ENCODE assay signal across 11 mouse cellular contexts in the genomic region with DNA sequence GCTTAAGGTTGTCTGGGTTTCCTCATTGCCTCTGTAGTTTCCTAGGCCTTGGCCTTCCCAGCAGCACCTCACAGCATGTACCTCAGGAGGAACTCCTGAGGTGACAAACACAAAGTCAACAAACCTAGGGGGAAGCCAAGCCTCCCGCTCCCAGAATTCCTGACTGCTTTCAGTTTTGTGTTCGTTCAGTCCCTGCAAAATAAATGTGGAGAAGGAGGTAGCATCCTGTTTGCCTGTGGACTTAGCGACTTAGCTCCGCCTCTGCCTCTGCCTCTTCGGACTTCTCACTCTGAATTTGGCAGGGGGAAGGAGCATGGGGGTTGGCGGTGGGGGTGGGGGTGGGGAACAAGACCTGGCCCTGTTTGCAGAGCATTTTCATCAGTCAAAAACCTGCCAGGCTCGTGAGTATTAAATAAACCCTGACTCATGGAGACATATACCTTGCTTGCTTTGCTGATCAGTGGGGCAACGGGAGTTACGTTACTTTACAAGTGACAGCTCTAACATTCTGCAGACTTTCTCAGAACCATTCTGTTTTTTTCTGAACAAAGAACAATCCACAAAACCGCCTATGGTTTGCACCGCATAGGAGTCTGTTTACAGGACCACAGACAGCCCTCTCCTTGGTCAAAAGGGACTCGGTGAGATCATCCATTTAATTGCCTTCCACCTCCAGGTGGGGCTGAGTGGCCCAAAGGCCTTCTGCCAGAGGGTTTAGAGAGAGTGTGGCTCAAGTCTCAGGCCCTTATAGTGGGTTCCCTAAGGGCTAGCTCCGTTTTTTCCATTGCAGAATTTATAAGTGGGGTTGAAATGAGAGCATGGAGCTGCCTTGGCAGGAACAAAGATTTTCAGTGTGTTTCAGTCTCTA. TPM values are rescaled to one million over a fixed set of nuclear protein-coding genes. Genes with fewer than 3 reads are reported as not detected.
DNase-seq lines count a peak whose midpoint lies in the region; ATAC-seq and TF ChIP-seq lines count a peak whose summit lies in the region.
"Had no signal": no experiment of that assay in that cellular context is flagged by ENCODE, and none has a peak within 500 bp of the region (broad histone marks: within the 10 kb centered on the region; RNA-seq: fewer than 3 reads in every experiment).

No protein-coding gene starts in this region.

- H3K4me1 ChIP-seq in lung, embryonic 14.5 days (ENCODE audit: insufficient read depth): no peaks in the 10 kb centered on the region
- H3K4me1 ChIP-seq in forebrain, embryonic 12.5 days: peaks cover 58% of the 10 kb centered on the region
- H3K4me1 ChIP-seq in limb, embryonic 14.5 days (ENCODE audit: control insufficient read depth, insufficient read depth, low read length): peaks cover 53% of the 10 kb centered on the region
- peaks cover 12% of the 10 kb centered on the region; the same call in 1 of the 2 replicates for H3K4me1 ChIP-seq in stomach, embryonic 15.5 days

- H3K4me2 ChIP-seq in lung, embryonic 14.5 days: peak overlapping the region; percentile 42
- H3K4me2 ChIP-seq in forebrain, embryonic 12.5 days: no peak overlapping the region
- peak overlapping the region; percentile 22 for H3K4me2 ChIP-seq in limb, embryonic 14.5 days (replicated peaks; ENCODE audit: low read depth, low read length, severe bottlenecking)
- peak overlapping the region; percentile 36 for H3K4me2 ChIP-seq in stomach, embryonic 15.5 days

- no peak for TF ChIP-seq CTCF in lung, embryonic 14.5 days (IDR thresholded peaks at IDR 0.05; ENCODE audit: low read depth)

- intact Hi-C loops in left cerebral cortex, postnatal 10 days (cut with DNase I): no loop called here

- H3K27me3 ChIP-seq in lung, embryonic 14.5 days (ENCODE audit: insufficient read depth, low read length): 0 out of 2 replicates have a peak, but pooled peaks cover 4% of the 10 kb centered on the region
- peaks cover 37% of the 10 kb centered on the region for H3K27me3 ChIP-seq in forebrain, embryonic 12.5 days
- no peaks in the 10 kb centered on the region for H3K27me3 ChIP-seq in limb, embryonic 14.5 days (ENCODE audit: control insufficient read depth, insufficient read depth, low read length)
- no peaks in the 10 kb centered on the region for H3K27me3 ChIP-seq in stomach, embryonic 15.5 days (replicated peaks)
- H3K27me3 ChIP-seq: Patski had no signal

- no peaks in the 10 kb centered on the region for H3K9me3 ChIP-seq in lung, embryonic 14.5 days (ENCODE audit: low read depth, low read length)
- no peaks in the 10 kb centered on the region for H3K9me3 ChIP-seq in forebrain, embryonic 12.5 days
- no peaks in the 10 kb centered on the region for H3K9me3 ChIP-seq in limb, embryonic 14.5 days (ENCODE audit: control insufficient read depth, low read length)
- H3K9me3 ChIP-seq in stomach, embryonic 15.5 days: no peaks in the 10 kb centered on the region

- H3K27ac ChIP-seq in lung, embryonic 14.5 days (ENCODE audit: low read depth): peak overlapping the region; percentile 73
- H3K27ac ChIP-seq in forebrain, embryonic 12.5 days: peak overlapping the region; percentile 91
- peak overlapping the region; percentile 87 for H3K27ac ChIP-seq in limb, embryonic 14.5 days (replicated peaks; ENCODE audit: low read depth, low read length)
- H3K27ac ChIP-seq in stomach, embryonic 15.5 days: peak overlapping the region; percentile 85

- TF ChIP-seq POLR2A in limb, embryonic 14.5 days (IDR thresholded peaks at IDR 0.05; ENCODE audit: borderline replicate concordance, extremely low read depth, insufficient read depth, insufficient read length): no peak

- ATAC-seq in lung, embryonic 14.5 days (ENCODE audit: insufficient read depth): peak; percentile 76; the same call in 1 of the 2 replicates
- ATAC-seq in forebrain, embryonic 12.5 days (ENCODE audit: low FRiP score): no peak
- ATAC-seq in limb, embryonic 14.5 days (ENCODE audit: low FRiP score, low read depth): peak; percentile 89
- peak; percentile 72 for ATAC-seq in stomach, embryonic 15.5 days (ENCODE audit: insufficient read depth, low FRiP score, low read depth)
- ATAC-seq: Patski had no signal

- 11% methylated on average over 13 of the region's 13 CpGs for WGBS in lung, embryonic 14.5 days
- WGBS in forebrain, embryonic 12.5 days: 11% methylated on average over 13 of the region's 13 CpGs
- 8% methylated on average over 13 of the region's 13 CpGs for WGBS in limb, embryonic 14.5 days
- WGBS in stomach, embryonic 15.5 days: 7% methylated on average over 13 of the region's 13 CpGs

- H3K9ac ChIP-seq in lung, embryonic 14.5 days: no peak overlapping the region
- H3K9ac ChIP-seq in forebrain, embryonic 12.5 days: no peak overlapping the region
- no peak overlapping the region; the same call in 1 of the 2 replicates for H3K9ac ChIP-seq in limb, embryonic 14.5 days (ENCODE audit: low read depth, low read length, severe bottlenecking)
- no peak overlapping the region for H3K9ac ChIP-seq in stomach, embryonic 15.5 days

- peak; percentile 38 for DNase-seq in lung, embryonic 14.5 days
- no peak for DNase-seq in lung, postnatal 14 days
- peak; percentile 86 for DNase-seq in limb, embryonic 14.5 days (ENCODE audit: low spot score)
- no peak for DNase-seq in urinary bladder, postnatal 14 days (ENCODE audit: low spot score)
- no peak for DNase-seq in kidney, postnatal 25 days
- DNase-seq in left cerebral cortex, postnatal 10 days (ENCODE audit: extremely low spot score in 1 of 2, low spot score in 2 of 2): no peak
- DNase-seq: gastrocnemius, postnatal 25 days had no signal

- H3K4me3 ChIP-seq in lung, embryonic 14.5 days (ENCODE audit: low read depth, low read length): no peak overlapping the region
- no peak overlapping the region for H3K4me3 ChIP-seq in forebrain, embryonic 12.5 days (replicated peaks)
- H3K4me3 ChIP-seq in limb, embryonic 14.5 days (replicated peaks; ENCODE audit: low read length): no peak overlapping the region
- no peak overlapping the region for H3K4me3 ChIP-seq in stomach, embryonic 15.5 days (replicated peaks)
- H3K4me3 ChIP-seq: myocyte had no signal

- no peaks in the 10 kb centered on the region for H3K36me3 ChIP-seq in lung, embryonic 14.5 days (ENCODE audit: insufficient read depth)
- no peaks in the 10 kb centered on the region for H3K36me3 ChIP-seq in forebrain, embryonic 12.5 days (replicated peaks)
- no peaks in the 10 kb centered on the region for H3K36me3 ChIP-seq in limb, embryonic 14.5 days (ENCODE audit: control insufficient read depth, insufficient read depth, low read length)
- no peaks in the 10 kb centered on the region for H3K36me3 ChIP-seq in stomach, embryonic 15.5 days

RNA-seq across cellular contexts. Expression of a gene that starts 15.7 kb away (rescaled TPM):
- polyA plus RNA-seq in lung, embryonic 14.5 days (2014; fragmentation: Nextera tagmentation; extraction: Ambion mirVana): 5.2 and 5.4 TPM in 2 replicates
- polyA plus RNA-seq in forebrain, embryonic 12.5 days (2016; fragmentation: Nextera tagmentation; extraction: Ambion mirVana): 23.4 and 23.7 TPM in 2 replicates
- 83.7 and 98.3 TPM in 2 replicates for polyA plus RNA-seq in limb, embryonic 14.5 days (2012; rRNA removed)
- polyA plus RNA-seq in limb, embryonic 14.5 days (2014; fragmentation: Nextera tagmentation; extraction: Ambion mirVana): 39.6 and 40.9 TPM in 2 replicates
- 10.2 and 10.4 TPM in 2 replicates for polyA plus RNA-seq in stomach, embryonic 15.5 days (2015; fragmentation: Nextera tagmentation; extraction: Ambion mirVana)
- 10 to 100 TPM in 1 of 2 experiments, 1 to 10 TPM in 1; 7.8 to 10.5 TPM for total RNA-seq in left cerebral cortex, postnatal 10 days (2021)

Comparison
In these comparisons a context has a peak if more than half of its experiments do, and no peak if none do; other contexts are left out.
1. DNase-seq: peak in lung, embryonic 14.5 days (single experiment) and limb, embryonic 14.5 days (single experiment); none in lung, postnatal 14 days (single experiment), urinary bladder, postnatal 14 days (single experiment), kidney, postnatal 25 days (0 of 2) and left cerebral cortex, postnatal 10 days (0 of 2).
2. Peak in every context shown above with its lines, with median percentiles within 50 percentile points of each other: H3K27ac ChIP-seq.